Mouse (Mus musculus): Measurements from ENCODE around the gene Gm11733. TPM values are rescaled to one million over a fixed set of nuclear protein-coding genes. Genes with fewer than 3 reads are reported as not detected.

Gene Gm11733
- not detected in 2 replicates for polyA plus RNA-seq (2012; rRNA removed; ENCODE audit: low replicate concordance)

GRCm38 (mm10) chr11:117484198-117484597 is at the start of gene Gm11733:
Gene Gm11733, plus strand, starts transcription at chr11:117484368.

Other genes starting within 250 kb of the Gm11733 start
- 6.7 and 8.7 TPM in 2 replicates for gene Tnrc6c, start 169.9 kb downstream of the Gm11733 start, polyA plus RNA-seq (2012; rRNA removed; ENCODE audit: low replicate concordance)